Mouse (Mus musculus): ENCODE data around the gene Agps. TPM values are rescaled to one million over a fixed set of nuclear protein-coding genes. Genes with fewer than 3 reads are reported as not detected.

Gene Agps
- polyA plus RNA-seq, 1 experiment from 2014 or later: 30.0 TPM

- H3K27ac ChIP-seq (replicated peaks in 1 of 2; ENCODE audit: control insufficient read depth in 1 of 2, insufficient read depth in 1 of 2, low read depth in 2 of 2, low read length in 2 of 2): no peak overlapping the region
- H3K4me3 ChIP-seq (ENCODE audit: control insufficient read depth in 1 of 2, insufficient read depth in 1 of 2, low read depth in 1 of 2, low read length in 2 of 2): no peak overlapping the region
- H3K9me3 ChIP-seq (ENCODE audit: control insufficient read depth, low read length): no peaks in the 10 kb centered on the region
- no peak overlapping the region for H3K9ac ChIP-seq (ENCODE audit: low read length)
- WGBS: 75% methylated on average over 7 of the region's 7 CpGs
- peaks cover 3 to 19% of the 10 kb centered on the region in 2 experiments; a peak in 3 of 4 replicates for H3K4me1 ChIP-seq (ENCODE audit: control insufficient read depth in 2 of 2, insufficient read depth in 2 of 2, low read length in 2 of 2)
- no peaks in the 10 kb centered on the region for H3K36me3 ChIP-seq (ENCODE audit: control insufficient read depth, insufficient read depth, low read length)
- no peaks in the 10 kb centered on the region for H3K27me3 ChIP-seq (ENCODE audit: control insufficient read depth, insufficient read depth, low read length)
- no peak for ATAC-seq (ENCODE audit: insufficient number of reproducible peaks, insufficient read depth, low FRiP score, low read depth)
- H3K4me2 ChIP-seq (ENCODE audit: low read length): no peak overlapping the region
Observed at GRCm38 (mm10) chr2:75830233-75830632, 1.7 kb upstream of the Agps start.

GRCm38 (mm10) chr2:75832781-75833180, 804 bp downstream of the Agps start:
- peaks cover 5 to 25% of the 10 kb centered on the region in 2 experiments for H3K4me1 ChIP-seq (ENCODE audit: control insufficient read depth in 2 of 2, insufficient read depth in 2 of 2, low read length in 2 of 2)
- H3K36me3 ChIP-seq (ENCODE audit: control insufficient read depth, insufficient read depth, low read length): no peaks in the 10 kb centered on the region
- peak overlapping the region; percentile 64 for H3K4me2 ChIP-seq (ENCODE audit: low read length)
- peak overlapping the region; percentile 94 for H3K9ac ChIP-seq (ENCODE audit: low read length)
- no peaks in the 10 kb centered on the region for H3K27me3 ChIP-seq (ENCODE audit: control insufficient read depth, insufficient read depth, low read length)
- under 1% methylated on average over 5 of the region's 5 CpGs for WGBS
- H3K4me3 ChIP-seq (ENCODE audit: control insufficient read depth in 1 of 2, insufficient read depth in 1 of 2, low read depth in 1 of 2, low read length in 2 of 2): peak overlapping the region; percentile 85 to 95
- H3K9me3 ChIP-seq (ENCODE audit: control insufficient read depth, low read length): no peaks in the 10 kb centered on the region
- no peak for ATAC-seq (ENCODE audit: insufficient number of reproducible peaks, insufficient read depth, low FRiP score, low read depth)
- peak overlapping the region; percentile 20 to 83; a peak in 3 of 4 replicates for H3K27ac ChIP-seq (replicated peaks in 1 of 2; ENCODE audit: control insufficient read depth in 1 of 2, insufficient read depth in 1 of 2, low read depth in 2 of 2, low read length in 2 of 2)

DNA sequence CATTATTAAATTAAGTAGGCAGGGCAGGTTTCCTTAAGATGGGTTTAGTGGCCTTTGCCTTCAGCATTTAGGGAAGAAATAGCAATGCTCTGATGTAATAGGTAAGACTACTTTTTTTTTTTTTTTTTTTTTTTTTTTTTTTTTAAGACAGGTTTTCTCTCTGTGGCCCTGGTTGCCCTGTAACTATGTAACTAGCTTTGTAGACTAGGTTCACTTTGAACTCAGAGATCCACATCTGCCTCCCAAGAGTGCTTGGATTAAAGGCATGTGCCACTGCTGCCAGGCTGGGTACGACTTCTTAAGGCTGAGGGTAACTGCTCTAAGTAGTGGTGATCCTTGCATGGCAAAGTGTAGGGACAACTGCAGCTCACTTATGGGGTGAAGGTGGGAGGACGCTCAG, 2.5 kb downstream of the Agps start:
- no peaks in the 10 kb centered on the region for H3K9me3 ChIP-seq (ENCODE audit: control insufficient read depth, low read length)
- peaks cover 5 to 25% of the 10 kb centered on the region in 2 experiments for H3K4me1 ChIP-seq (ENCODE audit: control insufficient read depth in 2 of 2, insufficient read depth in 2 of 2, low read length in 2 of 2)
- H3K4me2 ChIP-seq (ENCODE audit: low read length): no peak overlapping the region
- H3K27ac ChIP-seq (replicated peaks in 1 of 2; ENCODE audit: control insufficient read depth in 1 of 2, insufficient read depth in 1 of 2, low read depth in 2 of 2, low read length in 2 of 2): no peak overlapping the region
- no peak overlapping the region for H3K4me3 ChIP-seq (ENCODE audit: control insufficient read depth in 1 of 2, insufficient read depth in 1 of 2, low read depth in 1 of 2, low read length in 2 of 2)
- H3K36me3 ChIP-seq (ENCODE audit: control insufficient read depth, insufficient read depth, low read length): no peaks in the 10 kb centered on the region
- no peak for ATAC-seq (ENCODE audit: insufficient number of reproducible peaks, insufficient read depth, low FRiP score, low read depth)
- H3K9ac ChIP-seq (ENCODE audit: low read length): no peak overlapping the region
- no peaks in the 10 kb centered on the region for H3K27me3 ChIP-seq (ENCODE audit: control insufficient read depth, insufficient read depth, low read length)
- 84% methylated on average over 2 of the region's 2 CpGs for WGBS

- no peak overlapping the region for H3K27ac ChIP-seq (replicated peaks in 1 of 2; ENCODE audit: control insufficient read depth in 1 of 2, insufficient read depth in 1 of 2, low read depth in 2 of 2, low read length in 2 of 2)
- H3K4me2 ChIP-seq (ENCODE audit: low read length): no peak overlapping the region
- no peaks in the 10 kb centered on the region for H3K9me3 ChIP-seq (ENCODE audit: control insufficient read depth, low read length)
- ATAC-seq (ENCODE audit: insufficient number of reproducible peaks, insufficient read depth, low FRiP score, low read depth): no peak
- peaks cover 0 to 15% of the 10 kb centered on the region in 2 experiments; a peak in 2 of 4 replicates for H3K4me1 ChIP-seq (ENCODE audit: control insufficient read depth in 2 of 2, insufficient read depth in 2 of 2, low read length in 2 of 2)
- H3K4me3 ChIP-seq (ENCODE audit: control insufficient read depth in 1 of 2, insufficient read depth in 1 of 2, low read depth in 1 of 2, low read length in 2 of 2): no peak overlapping the region
- H3K36me3 ChIP-seq (ENCODE audit: control insufficient read depth, insufficient read depth, low read length): no peaks in the 10 kb centered on the region
- WGBS: 77% methylated on average over 2 of the region's 2 CpGs
- no peak overlapping the region for H3K9ac ChIP-seq (ENCODE audit: low read length)
- H3K27me3 ChIP-seq (ENCODE audit: control insufficient read depth, insufficient read depth, low read length): no peaks in the 10 kb centered on the region
Observed at GRCm38 (mm10) chr2:75842302-75842701, 10.3 kb downstream of the Agps start.

DNA sequence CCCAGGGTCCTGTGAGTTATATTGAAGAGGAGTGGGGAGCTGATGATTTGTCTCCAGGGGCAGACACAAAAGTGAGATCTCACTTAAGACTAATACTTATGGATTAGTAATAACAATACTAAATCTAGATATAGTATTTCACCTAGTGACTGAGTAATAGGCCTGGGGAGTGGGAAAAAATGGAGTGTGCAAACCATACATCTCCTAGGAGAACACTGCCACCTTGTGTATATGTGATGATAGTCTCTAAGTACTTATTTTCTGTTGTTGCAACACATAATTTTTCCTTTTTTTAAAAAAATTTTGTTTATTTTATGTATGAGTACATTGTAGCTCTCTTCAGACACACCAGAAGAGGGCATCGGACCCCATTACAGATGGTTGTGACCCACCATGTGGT, 15.7 kb downstream of the Agps start:
- H3K36me3 ChIP-seq (ENCODE audit: control insufficient read depth, insufficient read depth, low read length): no peaks in the 10 kb centered on the region
- ATAC-seq (ENCODE audit: insufficient number of reproducible peaks, insufficient read depth, low FRiP score, low read depth): no peak
- no peaks in the 10 kb centered on the region for H3K27me3 ChIP-seq (ENCODE audit: control insufficient read depth, insufficient read depth, low read length)
- no peak overlapping the region for H3K27ac ChIP-seq (replicated peaks in 1 of 2; ENCODE audit: control insufficient read depth in 1 of 2, insufficient read depth in 1 of 2, low read depth in 2 of 2, low read length in 2 of 2)
- WGBS: 96% methylated on average over 1 of the region's 1 CpGs
- peaks cover 0 to 4% of the 10 kb centered on the region in 2 experiments; a peak in 1 of 4 replicates for H3K4me1 ChIP-seq (ENCODE audit: control insufficient read depth in 2 of 2, insufficient read depth in 2 of 2, low read length in 2 of 2)
- H3K4me2 ChIP-seq (ENCODE audit: low read length): no peak overlapping the region
- H3K9ac ChIP-seq (ENCODE audit: low read length): no peak overlapping the region
- H3K9me3 ChIP-seq (ENCODE audit: control insufficient read depth, low read length): no peaks in the 10 kb centered on the region
- H3K4me3 ChIP-seq (ENCODE audit: control insufficient read depth in 1 of 2, insufficient read depth in 1 of 2, low read depth in 1 of 2, low read length in 2 of 2): no peak overlapping the region

DNA sequence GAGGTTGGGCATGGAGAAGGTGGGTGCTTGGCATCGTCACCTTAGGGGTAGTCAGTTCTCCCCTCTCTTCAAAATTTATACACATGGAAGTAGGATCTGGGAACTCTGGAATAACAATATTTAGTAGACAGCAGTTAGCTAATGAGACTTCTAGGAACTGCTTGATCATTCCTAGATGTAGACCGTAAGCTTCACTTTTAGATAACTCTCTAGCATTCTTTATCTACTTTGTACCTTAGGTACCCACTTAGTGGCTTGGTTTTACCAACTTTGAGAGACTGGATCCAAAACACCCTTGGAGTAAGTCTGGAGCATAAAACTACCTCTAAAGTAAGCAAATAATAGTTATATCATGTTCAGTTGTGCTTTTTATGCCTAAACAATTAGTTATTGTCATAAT, 20.5 kb downstream of the Agps start:
- Histone ChIP-seq H3K36me3 (ENCODE audit: control insufficient read depth, insufficient read depth, low read length) (peaks cover 17% of the 10 kb centered on the region), H3K9ac (ENCODE audit: low read length) (no peak overlapping the region), H3K27ac (replicated peaks in 1 of 2; ENCODE audit: control insufficient read depth in 1 of 2, insufficient read depth in 1 of 2, low read depth in 2 of 2, low read length in 2 of 2) (no peak overlapping the region), H3K4me3 (ENCODE audit: control insufficient read depth in 1 of 2, insufficient read depth in 1 of 2, low read depth in 1 of 2, low read length in 2 of 2) (no peak overlapping the region), H3K4me2 (ENCODE audit: low read length) (no peak overlapping the region), H3K9me3 (ENCODE audit: control insufficient read depth, low read length) (no peaks in the 10 kb centered on the region), H3K27me3 (ENCODE audit: control insufficient read depth, insufficient read depth, low read length) (no peaks in the 10 kb centered on the region), H3K4me1 (ENCODE audit: control insufficient read depth in 2 of 2, insufficient read depth in 2 of 2, low read length in 2 of 2) (no peaks in the 10 kb centered on the region)
- no peak for ATAC-seq (ENCODE audit: insufficient number of reproducible peaks, insufficient read depth, low FRiP score, low read depth)
- WGBS: 89% methylated on average over 2 of the region's 2 CpGs

DNA sequence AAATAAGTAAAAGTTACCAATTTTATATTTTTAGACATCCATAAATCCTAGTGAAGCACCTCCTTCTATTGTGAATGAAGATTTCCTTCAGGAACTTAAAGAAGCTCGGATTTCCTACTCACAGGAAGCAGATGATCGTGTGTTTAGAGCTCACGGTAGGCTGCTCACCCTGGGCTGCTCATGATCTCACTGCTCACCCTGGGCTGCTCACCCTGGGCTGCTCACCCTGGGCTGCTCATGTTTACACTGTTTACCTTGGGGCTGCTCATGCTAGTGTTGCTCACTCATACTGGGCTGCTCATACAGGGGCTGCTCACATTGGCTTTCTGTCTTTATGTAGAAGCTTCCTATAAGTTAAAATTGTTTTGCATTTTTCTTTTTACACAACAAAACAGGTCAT, 22.2 kb downstream of the Agps start:
- 69% methylated on average over 3 of the region's 3 CpGs for WGBS
- Histone ChIP-seq H3K9ac (ENCODE audit: low read length) (no peak overlapping the region), H3K9me3 (ENCODE audit: control insufficient read depth, low read length) (no peaks in the 10 kb centered on the region), H3K4me1 (ENCODE audit: control insufficient read depth in 2 of 2, insufficient read depth in 2 of 2, low read length in 2 of 2) (no peaks in the 10 kb centered on the region), H3K36me3 (ENCODE audit: control insufficient read depth, insufficient read depth, low read length) (peaks cover 30% of the 10 kb centered on the region), H3K4me2 (ENCODE audit: low read length) (no peak overlapping the region), H3K27me3 (ENCODE audit: control insufficient read depth, insufficient read depth, low read length) (no peaks in the 10 kb centered on the region), H3K4me3 (ENCODE audit: control insufficient read depth in 1 of 2, insufficient read depth in 1 of 2, low read depth in 1 of 2, low read length in 2 of 2) (no peak overlapping the region), H3K27ac (replicated peaks in 1 of 2; ENCODE audit: control insufficient read depth in 1 of 2, insufficient read depth in 1 of 2, low read depth in 2 of 2, low read length in 2 of 2) (no peak overlapping the region)
- ATAC-seq (ENCODE audit: insufficient number of reproducible peaks, insufficient read depth, low FRiP score, low read depth): no peak

GRCm38 (mm10) chr2:75861115-75861514, 29.1 kb downstream of the Agps start:
- H3K4me2 ChIP-seq (ENCODE audit: low read length): no peak overlapping the region
- no peaks in the 10 kb centered on the region for H3K9me3 ChIP-seq (ENCODE audit: control insufficient read depth, low read length)
- no peak overlapping the region for H3K9ac ChIP-seq (ENCODE audit: low read length)
- WGBS: 94% methylated on average over 3 of the region's 3 CpGs
- no peaks in the 10 kb centered on the region for H3K4me1 ChIP-seq (ENCODE audit: control insufficient read depth in 2 of 2, insufficient read depth in 2 of 2, low read length in 2 of 2)
- no peak overlapping the region for H3K27ac ChIP-seq (replicated peaks in 1 of 2; ENCODE audit: control insufficient read depth in 1 of 2, insufficient read depth in 1 of 2, low read depth in 2 of 2, low read length in 2 of 2)
- H3K36me3 ChIP-seq (ENCODE audit: control insufficient read depth, insufficient read depth, low read length): peaks cover 53% of the 10 kb centered on the region
- ATAC-seq (ENCODE audit: insufficient number of reproducible peaks, insufficient read depth, low FRiP score, low read depth): no peak
- H3K4me3 ChIP-seq (ENCODE audit: control insufficient read depth in 1 of 2, insufficient read depth in 1 of 2, low read depth in 1 of 2, low read length in 2 of 2): no peak overlapping the region
- no peaks in the 10 kb centered on the region for H3K27me3 ChIP-seq (ENCODE audit: control insufficient read depth, insufficient read depth, low read length)

Data from heart, embryonic 14.5 days (tissue).